Mouse (Mus musculus): ENCODE measurements around the gene Sdad1. TPM values are rescaled to one million over a fixed set of nuclear protein-coding genes. Genes with fewer than 3 reads are reported as not detected.

The Sdad1 gene
- polyA plus RNA-seq, 1 experiment: 83.8 TPM

GRCm38 (mm10) chr5:92252797-92253343, 57.4 kb downstream of the Sdad1 start:
- Histone ChIP-seq H3K36me3 (ENCODE audit: control insufficient read depth, insufficient read depth, low read length, poor library complexity, severe bottlenecking) (no peaks in the 10 kb centered on the region), H3K27me3 (ENCODE audit: control insufficient read depth, insufficient read depth, low read length, poor library complexity, severe bottlenecking) (no peaks in the 10 kb centered on the region), H3K4me3 (ENCODE audit: low read depth, low read length) (no peak overlapping the region), H3K9ac (ENCODE audit: low read depth, poor library complexity, severe bottlenecking) (no peak overlapping the region), H3K4me1 (ENCODE audit: control insufficient read depth, insufficient read depth, low read length) (no peaks in the 10 kb centered on the region), H3K27ac (ENCODE audit: insufficient read depth, low read length) (no peak overlapping the region), H3K9me3 (replicated peaks; ENCODE audit: control insufficient read depth, insufficient read depth, low read length, poor library complexity, severe bottlenecking) (no peaks in the 10 kb centered on the region)
- TF ChIP-seq POLR2A (IDR thresholded peaks at IDR 0.05; ENCODE audit: insufficient read depth, low read length) (no peak), EP300 (IDR thresholded peaks at IDR 0.05; ENCODE audit: insufficient read depth, low read depth, low read length) (no peak), CTCF (IDR thresholded peaks at IDR 0.05; ENCODE audit: low read depth, low read length) (peak; percentile 46)

DNA sequence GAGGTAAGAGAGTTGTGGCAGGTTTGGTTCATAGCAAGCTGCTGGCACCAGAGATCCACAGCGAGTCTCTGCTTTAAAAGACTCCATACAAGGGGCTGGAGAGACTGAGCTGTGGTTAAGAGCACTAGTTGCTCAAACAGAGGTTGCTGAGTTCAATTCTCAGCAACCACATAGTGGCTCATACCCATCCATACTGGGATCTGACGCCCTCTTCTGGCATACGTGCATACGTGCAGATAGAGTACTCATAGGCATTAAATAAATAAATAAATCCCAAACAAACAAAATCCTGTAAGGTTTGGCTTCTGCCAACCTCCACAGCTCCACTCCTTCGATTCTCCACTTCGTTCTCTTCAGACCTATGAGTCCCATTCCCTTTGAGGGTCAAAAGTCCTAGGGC, 58.2 kb downstream of the Sdad1 start:
- Histone ChIP-seq H3K27ac (ENCODE audit: insufficient read depth, low read length) (no peak overlapping the region), H3K9ac (ENCODE audit: low read depth, poor library complexity, severe bottlenecking) (no peak overlapping the region), H3K4me3 (ENCODE audit: low read depth, low read length) (no peak overlapping the region), H3K27me3 (ENCODE audit: control insufficient read depth, insufficient read depth, low read length, poor library complexity, severe bottlenecking) (no peaks in the 10 kb centered on the region), H3K4me1 (ENCODE audit: control insufficient read depth, insufficient read depth, low read length) (no peaks in the 10 kb centered on the region), H3K36me3 (ENCODE audit: control insufficient read depth, insufficient read depth, low read length, poor library complexity, severe bottlenecking) (no peaks in the 10 kb centered on the region), H3K9me3 (replicated peaks; ENCODE audit: control insufficient read depth, insufficient read depth, low read length, poor library complexity, severe bottlenecking) (no peaks in the 10 kb centered on the region)
- TF ChIP-seq EP300 (IDR thresholded peaks at IDR 0.05; ENCODE audit: insufficient read depth, low read depth, low read length): no peak
- TF ChIP-seq CTCF (IDR thresholded peaks at IDR 0.05; ENCODE audit: low read depth, low read length): no peak

DNA sequence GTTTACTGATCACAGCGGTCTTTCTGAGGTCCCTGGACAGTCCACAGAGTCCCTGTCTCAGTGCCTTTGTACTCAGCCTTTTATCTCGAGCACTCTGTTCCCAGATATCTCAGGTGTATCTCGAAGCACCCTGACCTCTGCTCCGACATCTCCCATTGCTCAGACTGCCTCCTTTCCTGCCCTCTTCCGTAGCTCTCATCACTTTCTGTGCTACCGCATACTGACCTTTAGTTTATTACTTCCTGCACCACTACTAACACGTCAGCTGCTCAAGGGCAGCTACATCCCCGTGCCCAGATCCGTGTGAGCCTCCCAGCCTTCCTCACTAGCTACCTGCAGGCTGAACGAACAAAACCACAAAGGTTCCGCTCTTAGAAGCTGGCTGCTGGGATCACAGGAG, 61.7 kb downstream of the Sdad1 start:
- Histone ChIP-seq H3K4me1 (ENCODE audit: control insufficient read depth, insufficient read depth, low read length) (no peaks in the 10 kb centered on the region), H3K9ac (ENCODE audit: low read depth, poor library complexity, severe bottlenecking) (no peak overlapping the region), H3K9me3 (replicated peaks; ENCODE audit: control insufficient read depth, insufficient read depth, low read length, poor library complexity, severe bottlenecking) (no peaks in the 10 kb centered on the region), H3K27ac (ENCODE audit: insufficient read depth, low read length) (no peak overlapping the region), H3K4me3 (ENCODE audit: low read depth, low read length) (no peak overlapping the region), H3K27me3 (ENCODE audit: control insufficient read depth, insufficient read depth, low read length, poor library complexity, severe bottlenecking) (no peaks in the 10 kb centered on the region), H3K36me3 (ENCODE audit: control insufficient read depth, insufficient read depth, low read length, poor library complexity, severe bottlenecking) (no peaks in the 10 kb centered on the region)
- no peak for TF ChIP-seq EP300 (IDR thresholded peaks at IDR 0.05; ENCODE audit: insufficient read depth, low read depth, low read length)
- no peak for TF ChIP-seq CTCF (IDR thresholded peaks at IDR 0.05; ENCODE audit: low read depth, low read length)
- TF ChIP-seq POLR2A (IDR thresholded peaks at IDR 0.05; ENCODE audit: insufficient read depth, low read length): no peak

DNA sequence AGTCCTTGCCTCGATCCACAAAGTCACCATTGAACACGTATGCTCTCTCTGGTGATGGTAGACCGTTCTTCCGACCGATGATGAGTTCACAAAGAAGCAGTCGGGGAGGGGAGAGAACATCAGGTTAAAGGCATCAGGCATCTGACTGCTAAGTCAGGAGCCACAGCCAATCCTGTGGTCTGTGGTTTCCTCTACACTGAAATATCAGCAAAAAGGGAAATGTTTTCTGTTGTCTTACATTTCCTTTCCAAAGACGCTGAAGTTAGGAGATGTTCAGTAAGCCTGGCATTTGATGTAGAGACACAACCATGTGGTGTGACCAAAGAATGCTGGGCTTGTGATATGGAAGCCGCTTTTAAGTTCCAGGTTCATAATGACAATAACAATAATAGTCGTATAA, 64.8 kb downstream of the Sdad1 start:
- Histone ChIP-seq H3K36me3 (ENCODE audit: control insufficient read depth, insufficient read depth, low read length, poor library complexity, severe bottlenecking) (no peaks in the 10 kb centered on the region), H3K4me3 (ENCODE audit: low read depth, low read length) (no peak overlapping the region), H3K9ac (ENCODE audit: low read depth, poor library complexity, severe bottlenecking) (no peak overlapping the region), H3K4me1 (ENCODE audit: control insufficient read depth, insufficient read depth, low read length) (no peaks in the 10 kb centered on the region), H3K27me3 (ENCODE audit: control insufficient read depth, insufficient read depth, low read length, poor library complexity, severe bottlenecking) (no peaks in the 10 kb centered on the region), H3K9me3 (replicated peaks; ENCODE audit: control insufficient read depth, insufficient read depth, low read length, poor library complexity, severe bottlenecking) (no peaks in the 10 kb centered on the region), H3K27ac (ENCODE audit: insufficient read depth, low read length) (no peak overlapping the region)
- TF ChIP-seq POLR2A (IDR thresholded peaks at IDR 0.05; ENCODE audit: insufficient read depth, low read length) (no peak), CTCF (IDR thresholded peaks at IDR 0.05; ENCODE audit: low read depth, low read length) (no peak), EP300 (IDR thresholded peaks at IDR 0.05; ENCODE audit: insufficient read depth, low read depth, low read length) (no peak)

GRCm38 (mm10) chr5:92244900-92245299, 65.4 kb downstream of the Sdad1 start:
- Histone ChIP-seq H3K4me3 (ENCODE audit: low read depth, low read length) (no peak overlapping the region), H3K27ac (ENCODE audit: insufficient read depth, low read length) (no peak overlapping the region), H3K9me3 (replicated peaks; ENCODE audit: control insufficient read depth, insufficient read depth, low read length, poor library complexity, severe bottlenecking) (no peaks in the 10 kb centered on the region), H3K36me3 (ENCODE audit: control insufficient read depth, insufficient read depth, low read length, poor library complexity, severe bottlenecking) (no peaks in the 10 kb centered on the region), H3K4me1 (ENCODE audit: control insufficient read depth, insufficient read depth, low read length) (no peaks in the 10 kb centered on the region), H3K9ac (ENCODE audit: low read depth, poor library complexity, severe bottlenecking) (no peak overlapping the region), H3K27me3 (ENCODE audit: control insufficient read depth, insufficient read depth, low read length, poor library complexity, severe bottlenecking) (no peaks in the 10 kb centered on the region)
- TF ChIP-seq POLR2A (IDR thresholded peaks at IDR 0.05; ENCODE audit: insufficient read depth, low read length) (no peak), CTCF (IDR thresholded peaks at IDR 0.05; ENCODE audit: low read depth, low read length) (no peak), EP300 (IDR thresholded peaks at IDR 0.05; ENCODE audit: insufficient read depth, low read depth, low read length) (no peak)

DNA sequence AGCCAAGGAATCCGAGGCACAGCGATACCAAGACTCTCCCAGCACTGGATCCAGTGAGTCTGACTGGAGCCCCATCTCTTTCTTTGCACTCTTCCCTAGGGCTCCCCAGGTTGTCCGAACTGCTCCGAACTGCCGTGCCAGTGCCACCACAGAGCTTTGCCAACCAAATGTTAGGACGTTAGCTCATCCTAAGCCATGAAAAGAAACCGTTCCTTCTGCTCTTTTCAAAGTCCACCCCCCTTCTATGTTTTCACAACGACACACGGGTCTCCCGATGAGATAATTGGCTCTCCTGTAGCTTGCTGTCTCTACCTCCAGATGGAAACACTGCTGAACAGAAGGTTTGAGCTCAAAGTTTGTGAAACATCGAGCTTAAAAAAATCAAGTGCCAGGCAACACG, 69.5 kb downstream of the Sdad1 start:
- Histone ChIP-seq H3K9me3 (replicated peaks; ENCODE audit: control insufficient read depth, insufficient read depth, low read length, poor library complexity, severe bottlenecking) (no peaks in the 10 kb centered on the region), H3K36me3 (ENCODE audit: control insufficient read depth, insufficient read depth, low read length, poor library complexity, severe bottlenecking) (no peaks in the 10 kb centered on the region), H3K4me1 (ENCODE audit: control insufficient read depth, insufficient read depth, low read length) (no peaks in the 10 kb centered on the region), H3K27ac (ENCODE audit: insufficient read depth, low read length) (no peak overlapping the region), H3K4me3 (ENCODE audit: low read depth, low read length) (no peak overlapping the region), H3K9ac (ENCODE audit: low read depth, poor library complexity, severe bottlenecking) (no peak overlapping the region), H3K27me3 (ENCODE audit: control insufficient read depth, insufficient read depth, low read length, poor library complexity, severe bottlenecking) (no peaks in the 10 kb centered on the region)
- TF ChIP-seq EP300 (IDR thresholded peaks at IDR 0.05; ENCODE audit: insufficient read depth, low read depth, low read length): no peak
- TF ChIP-seq CTCF (IDR thresholded peaks at IDR 0.05; ENCODE audit: low read depth, low read length): no peak
- no peak for TF ChIP-seq POLR2A (IDR thresholded peaks at IDR 0.05; ENCODE audit: insufficient read depth, low read length)

All from ES-Bruce4 (cell line).